Mouse (Mus musculus): ENCODE data around the gene Ddb2.

- TF ChIP-seq POLR2A (IDR thresholded peaks at IDR 0.05; ENCODE audit: extremely low read depth, insufficient read depth, low read length) (no peak), CTCF (IDR thresholded peaks at IDR 0.05; ENCODE audit: extremely low read depth, insufficient read depth, low read length) (no peak)
Measured at GRCm38 (mm10) chr2:91167629-91168028, 69.2 kb downstream of the Ddb2 start.
